Mouse (Mus musculus): ENCODE measurements around the gene Tmed4. TPM values are rescaled to one million over a fixed set of nuclear protein-coding genes. Genes with fewer than 3 reads are reported as not detected.

Gene Tmed4
- polyA plus RNA-seq, 1 experiment: 128 TPM

- H3K4me3 ChIP-seq (ENCODE audit: insufficient read depth, low read length): no peak overlapping the region
Measured at GRCm38 (mm10) chr11:6252824-6253223, 21.8 kb downstream of the Tmed4 start.

GRCm38 (mm10) chr11:6252248-6252647 is 22.4 kb downstream of the Tmed4 start:
- TF ChIP-seq POLR2A (IDR thresholded peaks at IDR 0.05; ENCODE audit: extremely low read depth, insufficient read depth, low read length): no peak
- no peaks in the 10 kb centered on the region for H3K4me1 ChIP-seq (ENCODE audit: control insufficient read depth, insufficient read depth, low read length)
- H3K27ac ChIP-seq (ENCODE audit: insufficient read depth, low read length): no peak overlapping the region
- H3K4me3 ChIP-seq (ENCODE audit: insufficient read depth, low read length): no peak overlapping the region

More at GRCm38 (mm10) chr11:6252824-6253223, 21.8 kb downstream of the Tmed4 start:
- Histone ChIP-seq H3K4me1 (ENCODE audit: control insufficient read depth, insufficient read depth, low read length) (no peaks in the 10 kb centered on the region), H3K27ac (ENCODE audit: insufficient read depth, low read length) (no peak overlapping the region)
- TF ChIP-seq POLR2A (IDR thresholded peaks at IDR 0.05; ENCODE audit: extremely low read depth, insufficient read depth, low read length) (no peak), CTCF (IDR thresholded peaks at IDR 0.05; ENCODE audit: extremely low read depth, insufficient read depth, low read length) (no peak)

GRCm38 (mm10) chr11:6244707-6245106 is 30.0 kb downstream of the Tmed4 start:
- TF ChIP-seq POLR2A (IDR thresholded peaks at IDR 0.05; ENCODE audit: extremely low read depth, insufficient read depth, low read length) (no peak), CTCF (IDR thresholded peaks at IDR 0.05; ENCODE audit: extremely low read depth, insufficient read depth, low read length) (no peak)
- Histone ChIP-seq H3K4me3 (ENCODE audit: insufficient read depth, low read length) (no peak overlapping the region), H3K27ac (ENCODE audit: insufficient read depth, low read length) (no peak overlapping the region), H3K4me1 (ENCODE audit: control insufficient read depth, insufficient read depth, low read length) (no peaks in the 10 kb centered on the region)

GRCm38 (mm10) chr11:6233025-6233424 is 41.6 kb downstream of the Tmed4 start:
- Histone ChIP-seq H3K4me1 (ENCODE audit: control insufficient read depth, insufficient read depth, low read length) (no peaks in the 10 kb centered on the region), H3K4me3 (ENCODE audit: insufficient read depth, low read length) (no peak overlapping the region), H3K27ac (ENCODE audit: insufficient read depth, low read length) (no peak overlapping the region)
- TF ChIP-seq CTCF (IDR thresholded peaks at IDR 0.05; ENCODE audit: extremely low read depth, insufficient read depth, low read length) (no peak), POLR2A (IDR thresholded peaks at IDR 0.05; ENCODE audit: extremely low read depth, insufficient read depth, low read length) (no peak)

- H3K27ac ChIP-seq (ENCODE audit: insufficient read depth, low read length): no peak within 1 kb of the TSS
- TF ChIP-seq CTCF (IDR thresholded peaks at IDR 0.05; ENCODE audit: extremely low read depth, insufficient read depth, low read length): no peak
- TF ChIP-seq POLR2A (IDR thresholded peaks at IDR 0.05; ENCODE audit: extremely low read depth, insufficient read depth, low read length): no peak
- no peak within 1 kb of the TSS for H3K4me3 ChIP-seq (ENCODE audit: insufficient read depth, low read length)
- H3K4me1 ChIP-seq (ENCODE audit: control insufficient read depth, insufficient read depth, low read length): no peaks in the 10 kb centered on the region
Measured at GRCm38 (mm10) chr11:6230012-6230411, 44.7 kb downstream of the Tmed4 start, which contains the start of gene Npc1l1. Gene Npc1l1, minus strand, starts transcription at chr11:6230143.

GRCm38 (mm10) chr11:6224541-6225229 is 50.0 kb downstream of the Tmed4 start:
- H3K4me1 ChIP-seq (ENCODE audit: control insufficient read depth, insufficient read depth, low read length): no peaks in the 10 kb centered on the region
- TF ChIP-seq CTCF (IDR thresholded peaks at IDR 0.05; ENCODE audit: extremely low read depth, insufficient read depth, low read length) (no peak), POLR2A (IDR thresholded peaks at IDR 0.05; ENCODE audit: extremely low read depth, insufficient read depth, low read length) (no peak)
- no peak overlapping the region for H3K27ac ChIP-seq (ENCODE audit: insufficient read depth, low read length)
- no peak overlapping the region for H3K4me3 ChIP-seq (ENCODE audit: insufficient read depth, low read length)

GRCm38 (mm10) chr11:6222187-6222586 is 52.5 kb downstream of the Tmed4 start:
- Histone ChIP-seq H3K27ac (ENCODE audit: insufficient read depth, low read length) (no peak overlapping the region), H3K4me1 (ENCODE audit: control insufficient read depth, insufficient read depth, low read length) (no peaks in the 10 kb centered on the region), H3K4me3 (ENCODE audit: insufficient read depth, low read length) (no peak overlapping the region)
- TF ChIP-seq POLR2A (IDR thresholded peaks at IDR 0.05; ENCODE audit: extremely low read depth, insufficient read depth, low read length): no peak
- no peak for TF ChIP-seq CTCF (IDR thresholded peaks at IDR 0.05; ENCODE audit: extremely low read depth, insufficient read depth, low read length)

Other genes starting within 250 kb of the Tmed4 start
- gene Camk2b, start 208.5 kb downstream of the Tmed4 start, polyA plus RNA-seq (2012; rRNA removed): 499 and 547 TPM in 2 replicates
- 0.08 and 0.17 TPM in 2 replicates for gene A730071L15Rik, start 74.8 kb downstream of the Tmed4 start, polyA plus RNA-seq (2012; rRNA removed)
- gene Nudcd3, start 74.5 kb downstream of the Tmed4 start, polyA plus RNA-seq (2012; rRNA removed): 112 TPM in 2 replicates
- gene Npc1l1, start 44.7 kb downstream of the Tmed4 start, polyA plus RNA-seq (2012; rRNA removed): 2.0 TPM in 2 replicates
- 43.6 and 44.1 TPM in 2 replicates for gene Ddx56, start 7.1 kb downstream of the Tmed4 start, polyA plus RNA-seq (2012; rRNA removed)
- gene Ogdh, start 16.8 kb upstream of the Tmed4 start, polyA plus RNA-seq (2012; rRNA removed): 154 TPM in 2 replicates
- gene Zmiz2, start 114.2 kb upstream of the Tmed4 start, polyA plus RNA-seq (2012; rRNA removed): 105 and 108 TPM in 2 replicates
- gene Ppia, start 140.6 kb upstream of the Tmed4 start, polyA plus RNA-seq (2012; rRNA removed): 2,439 and 2,636 TPM in 2 replicates
- gene H2afv, start 169.6 kb upstream of the Tmed4 start, polyA plus RNA-seq (2012; rRNA removed): 81.7 and 83.3 TPM in 2 replicates
- gene Purb, start 201.0 kb upstream of the Tmed4 start, polyA plus RNA-seq (2012; rRNA removed): 103 and 109 TPM in 2 replicates
- 0.75 and 0.87 TPM in 2 replicates for gene Myo1g, start 246.1 kb upstream of the Tmed4 start, polyA plus RNA-seq (2012; rRNA removed)

Measured in cortical plate, adult 2 months (tissue).